Mouse (Mus musculus): ENCODE results near the gene Cyp2j12. TPM values are rescaled to one million over a fixed set of nuclear protein-coding genes. Genes with fewer than 3 reads are reported as not detected.
"Not testable (repeated sequence)": the region's sequence is repeated elsewhere in the genome, so short reads cannot be mapped to it uniquely, and the experiment has no call there.

Cyp2j12 gene
- polyA plus RNA-seq (2012; rRNA removed), result not detected in 2 replicates

- no peaks in the 10 kb centered on the region for H3K27me3 ChIP-seq (replicated peaks; ENCODE audit: control insufficient read depth, insufficient read depth, low read length)
- WGBS, result 74% methylated on average over 7 of the region's 7 CpGs
- H3K36me3 ChIP-seq (ENCODE audit: control insufficient read depth, insufficient read depth, low read length), result no peaks in the 10 kb centered on the region
- no peaks in the 10 kb centered on the region for H3K4me1 ChIP-seq (ENCODE audit: control insufficient read depth, insufficient read depth, low read length)
- no peak within 1 kb of the TSS for H3K27ac ChIP-seq (ENCODE audit: insufficient read depth, low read depth, low read length)
- DNase-seq, result no peak
- no peak for TF ChIP-seq POLR2A (IDR thresholded peaks at IDR 0.05; ENCODE audit: low read depth, low read length)
- TF ChIP-seq CTCF (conservative IDR thresholded peaks at IDR 0.05; ENCODE audit: insufficient read depth, insufficient read length, low read depth, low read length), result no peak
- no peak within 1 kb of the TSS for H3K4me3 ChIP-seq (ENCODE audit: insufficient read depth, low read depth, low read length)
Observed at GRCm38 (mm10) chr4:96140732-96141467, at the start of gene Cyp2j12. TSS of gene Cyp2j12 (minus strand) at chr4:96141152.

GRCm38 (mm10) chr4:96189321-96189720 lies 48.4 kb upstream of the Cyp2j12 start:
- not testable (repeated sequence) for H3K4me1 ChIP-seq (ENCODE audit: control insufficient read depth, insufficient read depth, low read length); DNase-seq; H3K27ac ChIP-seq (ENCODE audit: insufficient read depth, low read depth, low read length); H3K36me3 ChIP-seq (ENCODE audit: control insufficient read depth, insufficient read depth, low read length); H3K4me3 ChIP-seq (ENCODE audit: insufficient read depth, low read depth, low read length); H3K27me3 ChIP-seq (replicated peaks; ENCODE audit: control insufficient read depth, insufficient read depth, low read length)
- WGBS, result 91% methylated on average over 5 of the region's 5 CpGs

GRCm38 (mm10) chr4:96188671-96189070 lies 47.7 kb upstream of the Cyp2j12 start:
- H3K36me3 ChIP-seq (ENCODE audit: control insufficient read depth, insufficient read depth, low read length); H3K4me3 ChIP-seq (ENCODE audit: insufficient read depth, low read depth, low read length); H3K4me1 ChIP-seq (ENCODE audit: control insufficient read depth, insufficient read depth, low read length); H3K27me3 ChIP-seq (replicated peaks; ENCODE audit: control insufficient read depth, insufficient read depth, low read length); H3K27ac ChIP-seq (ENCODE audit: insufficient read depth, low read depth, low read length); DNase-seq: not testable (repeated sequence)
- WGBS, result 80% methylated on average over 2 of the region's 2 CpGs

- not testable (repeated sequence) for H3K27me3 ChIP-seq (replicated peaks; ENCODE audit: control insufficient read depth, insufficient read depth, low read length)
Observed at GRCm38 (mm10) chr4:96188146-96188545, 47.2 kb upstream of the Cyp2j12 start.

GRCm38 (mm10) chr4:96184716-96185115 lies 43.8 kb upstream of the Cyp2j12 start:
- H3K27ac ChIP-seq (ENCODE audit: insufficient read depth, low read depth, low read length); H3K4me1 ChIP-seq (ENCODE audit: control insufficient read depth, insufficient read depth, low read length); H3K27me3 ChIP-seq (replicated peaks; ENCODE audit: control insufficient read depth, insufficient read depth, low read length); DNase-seq; H3K4me3 ChIP-seq (ENCODE audit: insufficient read depth, low read depth, low read length); H3K36me3 ChIP-seq (ENCODE audit: control insufficient read depth, insufficient read depth, low read length): not testable (repeated sequence)
- WGBS, result 84% methylated on average over 2 of the region's 2 CpGs

More at GRCm38 (mm10) chr4:96188146-96188545, 47.2 kb upstream of the Cyp2j12 start:
- 77% methylated on average over 2 of the region's 2 CpGs for WGBS
- H3K27ac ChIP-seq (ENCODE audit: insufficient read depth, low read depth, low read length); H3K4me1 ChIP-seq (ENCODE audit: control insufficient read depth, insufficient read depth, low read length); H3K36me3 ChIP-seq (ENCODE audit: control insufficient read depth, insufficient read depth, low read length); DNase-seq; H3K4me3 ChIP-seq (ENCODE audit: insufficient read depth, low read depth, low read length): not testable (repeated sequence)

GRCm38 (mm10) chr4:96162839-96163238 lies 21.9 kb upstream of the Cyp2j12 start:
- TF ChIP-seq CTCF (conservative IDR thresholded peaks at IDR 0.05; ENCODE audit: insufficient read depth, insufficient read length, low read depth, low read length), result no peak
- TF ChIP-seq POLR2A (IDR thresholded peaks at IDR 0.05; ENCODE audit: low read depth, low read length), result no peak

GRCm38 (mm10) chr4:96161575-96161974 lies 20.6 kb upstream of the Cyp2j12 start:
- TF ChIP-seq CTCF (conservative IDR thresholded peaks at IDR 0.05; ENCODE audit: insufficient read depth, insufficient read length, low read depth, low read length) (no peak), POLR2A (IDR thresholded peaks at IDR 0.05; ENCODE audit: low read depth, low read length) (no peak)
- no peaks in the 10 kb centered on the region for H3K27me3 ChIP-seq (replicated peaks; ENCODE audit: control insufficient read depth, insufficient read depth, low read length)
- no peaks in the 10 kb centered on the region for H3K4me1 ChIP-seq (ENCODE audit: control insufficient read depth, insufficient read depth, low read length)
- DNase-seq, result no peak
- 76% methylated on average over 1 of the region's 1 CpGs for WGBS
- H3K4me3 ChIP-seq (ENCODE audit: insufficient read depth, low read depth, low read length), result no peak overlapping the region
- H3K36me3 ChIP-seq (ENCODE audit: control insufficient read depth, insufficient read depth, low read length), result no peaks in the 10 kb centered on the region
- H3K27ac ChIP-seq (ENCODE audit: insufficient read depth, low read depth, low read length), result no peak overlapping the region

More at GRCm38 (mm10) chr4:96162839-96163238, 21.9 kb upstream of the Cyp2j12 start:
- Histone ChIP-seq H3K36me3 (ENCODE audit: control insufficient read depth, insufficient read depth, low read length) (no peaks in the 10 kb centered on the region), H3K27me3 (replicated peaks; ENCODE audit: control insufficient read depth, insufficient read depth, low read length) (no peaks in the 10 kb centered on the region), H3K4me1 (ENCODE audit: control insufficient read depth, insufficient read depth, low read length) (no peaks in the 10 kb centered on the region), H3K4me3 (ENCODE audit: insufficient read depth, low read depth, low read length) (no peak overlapping the region), H3K27ac (ENCODE audit: insufficient read depth, low read depth, low read length) (no peak overlapping the region)
- 81% methylated on average over 1 of the region's 1 CpGs for WGBS
- DNase-seq, result no peak

GRCm38 (mm10) chr4:96139226-96139625 lies 1.7 kb downstream of the Cyp2j12 start:
- DNase-seq, result no peak
- 96% methylated on average over 1 of the region's 1 CpGs for WGBS
- Histone ChIP-seq H3K4me3 (ENCODE audit: insufficient read depth, low read depth, low read length) (no peak overlapping the region), H3K36me3 (ENCODE audit: control insufficient read depth, insufficient read depth, low read length) (no peaks in the 10 kb centered on the region), H3K4me1 (ENCODE audit: control insufficient read depth, insufficient read depth, low read length) (no peaks in the 10 kb centered on the region), H3K27me3 (replicated peaks; ENCODE audit: control insufficient read depth, insufficient read depth, low read length) (no peaks in the 10 kb centered on the region), H3K27ac (ENCODE audit: insufficient read depth, low read depth, low read length) (no peak overlapping the region)
- TF ChIP-seq CTCF (conservative IDR thresholded peaks at IDR 0.05; ENCODE audit: insufficient read depth, insufficient read length, low read depth, low read length) (no peak), POLR2A (IDR thresholded peaks at IDR 0.05; ENCODE audit: low read depth, low read length) (no peak)
